ENCODE assay signal across 9 mouse cellular contexts in genomic region chr16:45892928-45893327, GRCm38 (mm10).
A peak's percentile ranks its signal among the peaks of the same experiment; 100 is the strongest.
DNase-seq lines count a peak whose midpoint lies in the region; ATAC-seq and TF ChIP-seq lines count a peak whose summit lies in the region.
"Had no signal": no experiment of that assay in that cellular context is flagged by ENCODE, and none has a peak within 500 bp of the region (broad histone marks: within the 10 kb centered on the region; RNA-seq: fewer than 3 reads in every experiment).

No protein-coding gene starts in this region.

- H3K9ac ChIP-seq in hindbrain, postnatal 0 days (replicated peaks; ENCODE audit: low read length) = no peak overlapping the region
- no peak overlapping the region for H3K9ac ChIP-seq in hindbrain, embryonic 16.5 days (ENCODE audit: low read depth, low read length)
- no peak overlapping the region for H3K9ac ChIP-seq in heart, embryonic 12.5 days

- no peak overlapping the region for H3K4me3 ChIP-seq in hindbrain, postnatal 0 days (ENCODE audit: low read length)
- H3K4me3 ChIP-seq in hindbrain, embryonic 16.5 days (ENCODE audit: low read length) = no peak overlapping the region
- H3K4me3 ChIP-seq in heart, embryonic 12.5 days = no peak overlapping the region
- no peak overlapping the region for H3K4me3 ChIP-seq in layer of hippocampus, adult 2 months
- H3K4me3 ChIP-seq in gastrocnemius, adult 2 months = no peak overlapping the region

- ATAC-seq in hindbrain, postnatal 0 days = peak; percentile 47; the same call in 1 of the 2 replicates
- ATAC-seq in hindbrain, embryonic 16.5 days = no peak
- ATAC-seq in heart, embryonic 12.5 days (ENCODE audit: insufficient number of reproducible peaks, low FRiP score) = peak; percentile 71

- intact Hi-C loops in gastrocnemius, adult 2 months (cut with DNase I) = no loop called here

- 33% methylated on average over 1 of the region's 1 CpGs for WGBS in hindbrain, postnatal 0 days
- WGBS in hindbrain, embryonic 16.5 days = 52% methylated on average over 1 of the region's 1 CpGs
- WGBS in heart, embryonic 12.5 days = 18% methylated on average over 1 of the region's 1 CpGs

- H3K9me3 ChIP-seq in hindbrain, postnatal 0 days (ENCODE audit: low read length) = no peaks in the 10 kb centered on the region
- H3K9me3 ChIP-seq in hindbrain, embryonic 16.5 days (ENCODE audit: control insufficient read depth, low read length) = no peaks in the 10 kb centered on the region
- H3K9me3 ChIP-seq in heart, embryonic 12.5 days (replicated peaks) = no peaks in the 10 kb centered on the region

- no peak overlapping the region for H3K27ac ChIP-seq in hindbrain, postnatal 0 days
- no peak overlapping the region for H3K27ac ChIP-seq in hindbrain, embryonic 16.5 days (ENCODE audit: low read depth, low read length)
- H3K27ac ChIP-seq in heart, embryonic 12.5 days (ENCODE audit: poor library complexity, severe bottlenecking) = peak overlapping the region; percentile 53
- H3K27ac ChIP-seq in layer of hippocampus, adult 2 months = no peak overlapping the region
- no peak overlapping the region for H3K27ac ChIP-seq in gastrocnemius, adult 2 months

- no peaks in the 10 kb centered on the region for H3K27me3 ChIP-seq in hindbrain, postnatal 0 days (ENCODE audit: insufficient read depth, low read length)
- no peaks in the 10 kb centered on the region for H3K27me3 ChIP-seq in hindbrain, embryonic 16.5 days (replicated peaks; ENCODE audit: control insufficient read depth, insufficient read depth, low read length)
- H3K27me3 ChIP-seq in heart, embryonic 12.5 days (replicated peaks) = no peaks in the 10 kb centered on the region

- H3K4me1 ChIP-seq in hindbrain, postnatal 0 days (ENCODE audit: insufficient read depth, low read length) = no peaks in the 10 kb centered on the region
- no peaks in the 10 kb centered on the region for H3K4me1 ChIP-seq in hindbrain, embryonic 16.5 days (ENCODE audit: control insufficient read depth, insufficient read depth, low read depth, low read length)
- peaks cover 21% of the 10 kb centered on the region for H3K4me1 ChIP-seq in heart, embryonic 12.5 days (replicated peaks)

- DNase-seq in hindbrain, postnatal 0 days (ENCODE audit: low spot score) = no peak
- DNase-seq in kidney, postnatal 25 days = peak; percentile 70 to 81
- DNase-seq in skeletal muscle tissue, adult 2 months (ENCODE audit: low read depth, low spot score) = peak; percentile 16
- DNase-seq in layer of hippocampus, adult 2 months (ENCODE audit: low spot score in 2 of 2) = no peak
- no peak for DNase-seq in gastrocnemius, adult 2 months
- DNase-seq in layer of hippocampus, postnatal 10 days (ENCODE audit: low spot score in 2 of 2) = no peak
- DNase-seq: thymus, postnatal 36 days had no signal

- TF ChIP-seq CTCF in hindbrain, postnatal 0 days (IDR thresholded peaks at IDR 0.05; ENCODE audit: low read depth) = no peak
- no peak for TF ChIP-seq CTCF in layer of hippocampus, adult 2 months (conservative IDR thresholded peaks at IDR 0.05)
- TF ChIP-seq CTCF in gastrocnemius, adult 2 months (IDR thresholded peaks at IDR 0.05) = no peak

- no peak overlapping the region for H3K4me2 ChIP-seq in hindbrain, postnatal 0 days (ENCODE audit: low read depth, low read length)
- no peak overlapping the region for H3K4me2 ChIP-seq in hindbrain, embryonic 16.5 days (ENCODE audit: low read length)
- no peak overlapping the region for H3K4me2 ChIP-seq in heart, embryonic 12.5 days

- H3K36me3 ChIP-seq in hindbrain, postnatal 0 days (ENCODE audit: insufficient read depth, low read length) = no peaks in the 10 kb centered on the region
- no peaks in the 10 kb centered on the region for H3K36me3 ChIP-seq in hindbrain, embryonic 16.5 days (ENCODE audit: control insufficient read depth, insufficient read depth, low read length)
- no peaks in the 10 kb centered on the region for H3K36me3 ChIP-seq in heart, embryonic 12.5 days

Comparison
In these comparisons a context has a peak if more than half of its experiments do, and no peak if none do; other contexts are left out.
1. DNase-seq: peak in kidney, postnatal 25 days (2 of 2) and skeletal muscle tissue, adult 2 months (single experiment); none in hindbrain, postnatal 0 days (single experiment), layer of hippocampus, adult 2 months (0 of 2), gastrocnemius, adult 2 months (single experiment) and layer of hippocampus, postnatal 10 days (0 of 2).